Mouse (Mus musculus) Patski (cell line): Measurements from ENCODE around the gene E2f1. TPM values are rescaled to one million over a fixed set of nuclear protein-coding genes. Genes with fewer than 3 reads are reported as not detected.

Experiments
- ATAC-seq: fragments of 100-300 bp; one replicate; pipeline ENCODE4 v1.8.0; 2021
- CTCF ChIA-PET: fragments of 350-600 bp; sonication (Branson Sonifier 250); formaldehyde crosslinking; loops from one replicate; lab custom pipeline; 2022; ENCODE audit warnings: inconsistent platforms; lab: Charles Lee
- POLR2A ChIA-PET: fragments of 350-600 bp; sonication (Branson Sonifier 250); formaldehyde crosslinking; loops from one replicate; lab custom pipeline; 2022; ENCODE audit warnings: antibody characterized with exemption, inconsistent platforms; lab: Charles Lee
- DNase-seq: peaks from one replicate; pipeline ENCODE4 v3.0.0-alpha.2; 2011; ENCODE audit warnings: low read depth, low spot score
- H3K27me3 ChIP-seq: fragments of 371-371 bp; one replicate; pipeline ENCODE4 v1.5.1; 2021
- CTCF ChIP-seq: fragments of 100-300 bp; IDR thresholded peaks from one replicate; pipeline ENCODE4 v1.5.1; 2021
- in situ Hi-C: fragments of 300-500 bp; cut with MboI; formaldehyde crosslinking; loops from 3 replicates; pipeline ENCODE4 v1.11.1; 2018; ENCODE audit warnings: low pct_unique_long_range_greater_than_20kb, mixed read lengths
- polyA plus RNA-seq: library from polyadenylated mRNA; unstranded; gene quantifications from one replicate; pipeline ENCODE4 v1.2.3, GENCODE M21; 2021

Gene E2f1
- polyA plus RNA-seq, 1 experiment from 2014 or later, result 17.7 TPM

- CTCF ChIA-PET, result interaction anchor here (0.9 to 1.1 kb wide), 2 partner anchors 25 to 45 kb away, joined by 3 to 5 read pairs; no protein-coding TSS in a partner anchor
- DNase-seq (no peak), ATAC-seq (peak; percentile 58)
- in situ Hi-C loops, result no loop called here
- POLR2A ChIA-PET, result interaction anchor here (0.6 to 1.2 kb wide), 4 partner anchors 19 to 49 kb away, joined by 3 to 4 read pairs (median 3); no protein-coding TSS in a partner anchor
- TF ChIP-seq CTCF, result no peak
- H3K27me3 ChIP-seq, result no peaks in the 10 kb centered on the region
Observed at GRCm38 (mm10) chr2:154569071-154569748, 482 bp downstream of the E2f1 start.

- no peaks in the 10 kb centered on the region for H3K27me3 ChIP-seq
- no peak for TF ChIP-seq CTCF
- POLR2A ChIA-PET, result interaction anchor here (0.6 to 1.2 kb wide), 4 partner anchors 19 to 49 kb away, joined by 3 to 4 read pairs (median 3); no protein-coding TSS in a partner anchor
- in situ Hi-C loops, result no loop called here
- CTCF ChIA-PET, result interaction anchor here (0.9 to 1.1 kb wide), 2 partner anchors 25 to 45 kb away, joined by 3 to 5 read pairs; no protein-coding TSS in a partner anchor
- no peak for DNase-seq
- ATAC-seq, result peak; percentile 9
Observed at GRCm38 (mm10) chr2:154568329-154569070, 1.2 kb downstream of the E2f1 start.

- no peak for ATAC-seq
- no peak for DNase-seq
- CTCF ChIA-PET, result interaction anchor here (1.1 kb wide), 1 partner anchor 26 kb away, joined by 3 read pairs; no protein-coding TSS in a partner anchor
- in situ Hi-C loops, result no loop called here
- TF ChIP-seq CTCF, result no peak
- POLR2A ChIA-PET, result interaction anchor here (1.1 kb wide), 1 partner anchor 18 kb away, joined by 3 read pairs; no protein-coding TSS in a partner anchor
- no peaks in the 10 kb centered on the region for H3K27me3 ChIP-seq
Observed at GRCm38 (mm10) chr2:154567766-154568165, 1.9 kb downstream of the E2f1 start.

GRCm38 (mm10) chr2:154566641-154567040, 3.1 kb downstream of the E2f1 start:
- in situ Hi-C loops, result no loop called here
- DNase-seq (no peak), ATAC-seq (no peak)
- no peaks in the 10 kb centered on the region for H3K27me3 ChIP-seq
- no peak for TF ChIP-seq CTCF
- POLR2A ChIA-PET, result interaction anchor here (1.0 kb wide), 1 partner anchor 29 kb away, joined by 3 read pairs; no protein-coding TSS in a partner anchor
- CTCF ChIA-PET, result interaction anchor here (0.8 kb wide), 1 partner anchor 46 kb away, joined by 3 read pairs; no protein-coding TSS in a partner anchor

- ChIA-PET POLR2A (no interaction called here), CTCF (interaction anchor here (0.9 kb wide), 1 partner anchor 9 kb away, joined by 3 read pairs; no protein-coding TSS in a partner anchor)
- in situ Hi-C loops, result no loop called here
- H3K27me3 ChIP-seq, result no peaks in the 10 kb centered on the region
- no peak for ATAC-seq
- no peak for TF ChIP-seq CTCF
- no peak for DNase-seq
Observed at GRCm38 (mm10) chr2:154565562-154565961, 4.1 kb downstream of the E2f1 start.

GRCm38 (mm10) chr2:154563612-154564170, 6.0 kb downstream of the E2f1 start:
- in situ Hi-C loops, result no loop called here
- no peak for ATAC-seq
- no peak for TF ChIP-seq CTCF
- no peaks in the 10 kb centered on the region for H3K27me3 ChIP-seq
- ChIA-PET POLR2A (no interaction called here), CTCF (no interaction called here)
- DNase-seq, result no peak

GRCm38 (mm10) chr2:154558264-154559039, 11.2 kb downstream of the E2f1 start, which contains the start of gene Necab3:
Gene Necab3 (minus strand): TSS chr2:154558890.
- TF ChIP-seq CTCF, result no peak
- ATAC-seq (no peak), DNase-seq (no peak)
- ChIA-PET CTCF (no interaction called here), POLR2A (no interaction called here)
- H3K27me3 ChIP-seq, result no peaks in the 10 kb centered on the region
- in situ Hi-C loops, result no loop called here

GRCm38 (mm10) chr2:154557184-154557832, 12.4 kb downstream of the E2f1 start:
- DNase-seq, result no peak
- no peak for ATAC-seq
- ChIA-PET CTCF (interaction anchor here (0.8 to 1.1 kb wide), 2 partner anchors 8 to 15 kb away, joined by 3 read pairs; no protein-coding TSS in a partner anchor), POLR2A (interaction anchor here (0.7 to 1.0 kb wide), 2 partner anchors 43 to 100 kb away, joined by 3 to 5 read pairs; no protein-coding TSS in a partner anchor)
- in situ Hi-C loops, result no loop called here
- no peak for TF ChIP-seq CTCF
- no peaks in the 10 kb centered on the region for H3K27me3 ChIP-seq

- in situ Hi-C loops, result no loop called here
- no peak for DNase-seq
- H3K27me3 ChIP-seq, result no peaks in the 10 kb centered on the region
- CTCF ChIA-PET, result interaction anchor here (0.9 kb wide), 1 partner anchor 15 kb away, joined by 4 read pairs; no protein-coding TSS in a partner anchor
- POLR2A ChIA-PET, result interaction anchor here (0.5 to 1.0 kb wide), 2 partner anchors 24 to 100 kb away, joined by 3 read pairs; no protein-coding TSS in a partner anchor
- no peak for ATAC-seq
- no peak for TF ChIP-seq CTCF
Observed at GRCm38 (mm10) chr2:154555235-154555634, 14.5 kb downstream of the E2f1 start.
